Mouse (Mus musculus): ENCODE measurements around the gene Ncbp3.

GRCm38 (mm10) chr11:73016103-73016420 is 31.5 kb upstream of the Ncbp3 start:
- no peak for TF ChIP-seq EP300 (IDR thresholded peaks at IDR 0.05; ENCODE audit: low read depth)
- TF ChIP-seq CTCF (IDR thresholded peaks at IDR 0.05; ENCODE audit: low read depth), result no peak

All from heart, postnatal 0 days (tissue).